Mouse (Mus musculus) spleen, adult 18-20 months (tissue): ENCODE measurements around the gene Tub.

ENCODE experiments used
- DNase-seq, 2 experiments: peaks; one replicate each; pipeline ENCODE4 v3.0.0; 2022; ENCODE audit warnings: mixed read lengths in 2 of 2

The Tub gene

DNA sequence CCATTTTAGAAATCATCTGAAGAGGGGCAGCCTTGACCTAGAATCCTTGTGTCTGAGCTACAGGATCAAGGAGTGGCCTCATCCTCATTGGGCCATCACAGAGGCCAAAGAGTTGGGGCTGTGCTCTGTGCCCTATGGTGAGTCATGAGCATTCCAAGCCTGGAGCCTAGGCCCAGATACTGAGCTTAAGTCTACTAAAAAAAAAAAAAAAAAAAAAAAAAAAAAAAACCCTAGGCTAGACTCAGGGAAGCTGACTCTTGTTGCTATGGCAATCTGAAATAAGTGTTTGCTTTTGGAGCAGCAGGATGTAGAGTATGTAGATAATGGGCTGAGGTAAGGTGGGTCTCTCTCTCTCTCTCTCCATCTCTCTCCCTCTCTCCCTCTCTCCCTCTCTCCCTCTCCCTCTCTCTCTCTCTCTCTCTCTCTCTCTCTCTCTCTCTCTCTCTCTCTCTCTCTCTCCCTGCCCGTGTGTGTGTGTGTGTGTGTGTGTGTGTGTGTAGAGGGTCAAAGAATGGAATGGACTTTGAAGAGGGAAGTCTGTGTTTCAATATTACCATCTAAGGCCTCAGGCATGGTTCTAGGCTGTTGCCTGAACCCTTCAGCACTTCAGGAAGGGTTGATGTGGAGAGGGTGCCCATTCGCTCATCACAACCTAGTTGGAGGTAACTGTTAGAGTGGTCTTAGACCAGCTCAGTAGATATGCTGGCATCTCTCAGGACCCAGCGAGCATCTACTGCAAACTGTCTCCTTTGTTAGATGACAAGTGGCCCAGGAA is 36.0 kb downstream of the Tub start:
- DNase-seq = no peak

DNA sequence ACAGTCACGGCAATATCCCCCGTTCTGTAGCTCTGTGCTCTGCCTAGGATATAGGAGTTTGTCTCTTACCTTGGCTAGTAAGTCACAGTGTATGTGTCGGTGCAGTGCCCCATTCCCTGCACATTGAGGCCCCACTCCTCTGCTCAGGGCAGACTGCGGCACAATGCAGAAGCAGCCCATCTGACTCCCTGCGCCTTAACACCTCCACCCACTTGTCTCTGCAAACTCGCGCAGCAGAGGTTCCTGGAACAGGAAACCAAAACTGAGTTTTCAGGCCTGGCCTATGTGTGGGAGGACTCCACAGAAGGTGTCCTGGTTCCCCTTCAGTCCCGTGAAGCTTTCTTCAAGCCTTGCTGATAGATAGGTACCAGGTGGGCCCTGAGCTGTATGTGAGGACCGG is 41.1 kb downstream of the Tub start:
- DNase-seq = no peak

DNA sequence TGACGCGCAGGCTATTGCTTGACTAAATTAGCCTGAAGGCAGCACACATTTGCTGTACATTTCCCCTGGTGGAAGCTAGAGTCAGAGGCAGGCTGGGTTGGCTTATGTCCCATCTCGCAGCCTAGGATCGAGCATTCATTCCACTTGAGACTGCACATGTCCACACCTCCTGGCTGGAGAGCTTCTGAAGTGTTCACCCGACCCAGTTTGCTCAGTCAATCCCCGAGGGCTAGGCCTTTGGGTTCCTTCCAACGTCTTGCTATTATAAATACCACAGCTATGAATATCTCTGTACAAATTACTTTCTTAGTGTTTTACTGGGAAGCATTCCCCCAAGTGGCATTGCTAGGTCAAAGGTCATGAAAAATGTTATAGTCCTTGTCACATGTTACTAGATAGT is 43.1 kb downstream of the Tub start:
- DNase-seq = no peak

- no peak for DNase-seq
These were observed 43.7 kb downstream of the Tub start for GRCm38 (mm10) chr7:108993881-108994291.

GRCm38 (mm10) chr7:108996156-108996555 is 46.0 kb downstream of the Tub start:
- no peak for DNase-seq

DNA sequence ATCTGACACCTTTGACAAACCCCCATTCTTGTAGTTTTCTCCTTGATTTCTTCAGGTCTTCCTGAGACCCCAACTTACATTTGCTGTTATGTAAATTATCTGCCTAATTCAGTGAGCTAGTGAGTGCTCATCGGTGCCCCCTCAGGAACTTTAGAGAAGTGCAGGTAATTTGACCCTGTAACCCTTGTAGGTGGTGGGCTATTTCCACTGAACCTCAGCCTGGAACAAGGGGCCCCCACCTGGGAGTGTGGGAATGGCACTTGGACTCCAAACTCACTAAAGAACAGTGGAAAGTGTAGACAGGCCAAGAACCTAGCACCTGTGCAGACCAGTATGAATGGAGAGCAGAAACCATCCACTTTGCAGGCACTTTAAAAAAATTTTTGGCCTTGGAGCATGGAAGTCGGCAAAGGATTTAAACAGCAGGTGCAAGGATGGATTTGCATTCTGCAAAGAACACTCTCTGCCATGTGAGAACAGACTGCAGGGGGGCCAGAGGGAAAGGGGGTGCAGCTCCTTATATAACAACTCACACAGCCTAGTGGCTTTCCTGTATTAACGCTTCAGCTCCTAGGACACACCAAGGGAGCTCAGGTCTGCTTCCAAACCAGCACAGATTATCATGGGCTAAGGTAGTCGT is 50.3 kb downstream of the Tub start:
- DNase-seq = peak in 1 of 2 experiments; percentile 10

- no peak for DNase-seq
These were observed 51.8 kb downstream of the Tub start for GRCm38 (mm10) chr7:109001971-109002370.

DNA sequence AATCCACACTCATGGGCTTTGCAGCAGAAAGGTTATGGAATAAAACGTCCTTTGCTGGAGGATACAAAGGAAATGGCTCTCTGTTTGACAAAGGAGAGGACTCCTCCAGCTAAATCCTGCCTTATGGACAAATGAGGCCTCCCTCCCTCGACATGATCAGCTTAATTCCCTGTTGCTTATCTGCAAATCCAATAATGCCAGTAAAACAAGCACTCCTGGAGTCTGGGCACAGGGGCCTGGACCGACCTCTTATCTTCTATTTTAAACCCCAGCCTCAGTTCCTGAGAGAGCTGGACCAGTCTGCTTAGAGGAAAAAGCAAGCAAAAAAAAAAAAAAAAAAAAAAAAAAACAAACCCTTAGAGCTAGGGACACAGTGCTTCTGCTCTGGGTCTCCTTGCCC is 53.5 kb downstream of the Tub start:
- no peak for DNase-seq

DNA sequence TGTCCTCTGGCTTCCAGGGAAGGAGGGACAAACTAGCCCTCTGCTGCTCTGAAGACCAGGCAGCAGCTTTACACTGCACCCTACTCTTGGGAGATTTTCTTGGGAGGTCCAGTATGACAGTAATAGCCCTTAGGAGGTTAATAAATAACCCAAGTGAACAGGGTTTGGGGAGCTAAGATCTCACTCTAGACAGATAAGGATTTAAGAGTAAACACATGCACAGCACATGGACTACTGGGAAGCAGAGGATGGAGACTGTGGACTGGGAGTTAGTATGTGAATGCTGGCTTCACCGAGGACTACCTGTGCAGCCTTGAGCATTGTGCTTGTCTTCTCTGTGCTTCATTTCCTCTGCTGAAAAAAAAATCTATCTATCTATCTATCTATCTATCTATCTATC is 59.1 kb downstream of the Tub start:
- DNase-seq = no peak

GRCm38 (mm10) chr7:109010720-109011595 is 60.8 kb downstream of the Tub start:
- no peak for DNase-seq

GRCm38 (mm10) chr7:109011596-109012180 is 61.5 kb downstream of the Tub start:
- no peak for DNase-seq

- no peak for DNase-seq
These were observed 62.4 kb downstream of the Tub start for GRCm38 (mm10) chr7:109012575-109012974.

DNA sequence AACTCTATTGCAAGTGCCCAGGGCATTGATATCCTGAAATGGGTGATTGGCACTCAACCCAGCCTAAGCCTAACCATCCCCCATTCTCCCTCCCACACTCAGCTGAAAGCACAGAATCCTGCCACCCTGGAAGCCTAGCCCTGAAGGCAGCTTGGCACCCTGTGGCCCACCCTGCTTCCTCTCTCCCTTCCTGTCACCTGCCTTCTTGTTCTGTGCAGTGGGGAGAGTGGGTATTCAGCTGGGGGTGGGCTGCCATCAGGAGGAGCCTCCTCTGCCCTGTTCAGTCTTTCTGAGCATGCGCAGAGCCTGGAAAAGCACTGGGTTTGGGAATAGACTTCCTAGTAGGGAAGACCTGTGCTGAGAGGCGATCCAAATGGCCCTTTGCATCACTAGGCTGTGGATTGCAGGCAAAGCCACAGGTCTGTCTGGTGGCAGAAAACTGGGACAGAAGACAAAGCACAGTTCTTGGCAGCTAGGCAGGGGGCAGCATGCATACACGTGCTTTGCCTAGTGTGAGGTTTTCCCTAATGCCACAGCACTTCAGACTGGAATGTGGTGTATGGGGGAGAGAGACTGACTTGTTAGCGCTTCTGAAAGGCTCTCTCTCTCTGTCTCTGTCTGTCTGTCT is 63.0 kb downstream of the Tub start:
- no peak for DNase-seq

- no peak for DNase-seq
These were observed 64.7 kb downstream of the Tub start for GRCm38 (mm10) chr7:109014851-109015250.

GRCm38 (mm10) chr7:109016378-109016923 is 66.3 kb downstream of the Tub start:
- no peak for DNase-seq

GRCm38 (mm10) chr7:109019243-109019642 is 69.1 kb downstream of the Tub start:
- no peak for DNase-seq

GRCm38 (mm10) chr7:109021428-109021827 is 71.3 kb downstream of the Tub start:
- peak in 1 of 2 experiments; percentile 56 for DNase-seq

- DNase-seq = no peak
These were observed 75.6 kb downstream of the Tub start for GRCm38 (mm10) chr7:109025743-109026142.

- DNase-seq = no peak
These were observed 76.8 kb downstream of the Tub start for GRCm38 (mm10) chr7:109026976-109027375.

- DNase-seq = no peak
These were observed 77.6 kb downstream of the Tub start for GRCm38 (mm10) chr7:109027721-109028120.

- peak in 1 of 2 experiments; percentile 39 for DNase-seq
These were observed 78.1 kb downstream of the Tub start for GRCm38 (mm10) chr7:109028204-109028603.

DNA sequence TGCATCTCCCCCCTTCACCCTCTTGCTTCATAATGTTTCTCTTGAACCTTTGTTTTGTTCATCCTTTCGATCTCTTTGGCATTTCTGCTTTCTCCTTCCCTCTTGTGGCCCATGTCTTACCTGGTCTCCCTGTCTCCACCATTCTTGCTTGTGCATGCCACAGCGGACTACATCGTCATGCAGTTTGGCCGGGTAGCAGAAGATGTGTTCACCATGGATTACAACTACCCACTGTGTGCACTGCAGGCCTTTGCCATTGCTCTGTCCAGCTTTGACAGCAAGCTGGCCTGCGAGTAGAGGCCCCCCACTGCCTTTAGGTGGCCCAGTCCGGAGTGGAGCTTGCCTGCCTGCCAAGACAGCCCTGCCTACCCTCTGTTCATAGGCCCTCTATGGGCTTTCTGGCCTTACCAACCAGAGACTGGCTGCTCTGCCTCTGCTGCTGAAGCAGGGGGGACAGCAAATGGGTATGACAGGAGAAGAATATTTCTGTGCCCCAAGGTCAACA is 79.9 kb downstream of the Tub start:
- no peak for DNase-seq
